Comparison of ENCODE assay signal across 27 mouse cellular contexts in the genomic region with DNA sequence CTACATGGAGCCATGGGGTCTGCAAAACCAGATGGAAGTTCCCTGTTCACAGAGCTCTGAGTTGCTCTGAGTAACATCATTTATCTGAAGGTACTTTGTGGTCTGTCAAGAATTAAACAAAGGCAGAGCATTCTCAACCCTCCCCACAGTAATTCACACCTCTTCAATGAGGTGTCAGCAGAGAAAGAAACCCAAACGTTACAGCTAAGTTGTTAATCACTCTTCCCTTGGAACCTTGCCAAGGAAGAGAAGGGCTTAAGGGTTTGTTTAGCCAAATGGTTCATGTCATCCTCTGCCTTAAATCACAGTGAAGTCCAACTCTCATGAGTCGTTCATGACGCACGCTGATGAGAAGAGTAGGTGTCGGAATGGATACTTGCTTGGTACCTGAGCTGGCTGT.
DNase-seq lines count a peak whose midpoint lies in the region; ATAC-seq lines count a peak whose summit lies in the region.
"Had no signal": no experiment of that assay in that cellular context is flagged by ENCODE, and none has a peak within 500 bp of the region (broad histone marks: within the 10 kb centered on the region; RNA-seq: fewer than 3 reads in every experiment).

No protein-coding gene starts in this region.

- H3K9me3 ChIP-seq in kidney, embryonic 14.5 days (ENCODE audit: control insufficient read depth, low read length) = no peaks in the 10 kb centered on the region
- no peaks in the 10 kb centered on the region for H3K9me3 ChIP-seq in lung, embryonic 15.5 days
- H3K9me3 ChIP-seq: forebrain, embryonic 13.5 days; hindbrain, embryonic 15.5 days; limb, embryonic 13.5 days; midbrain, embryonic 12.5 days had no signal

- DNase-seq in kidney, postnatal 36 days = no peak
- no peak for DNase-seq in lung, postnatal 36 days
- DNase-seq in NIH3T3 (ENCODE audit: low read depth) = peak; percentile 41
- peak; percentile 47 for DNase-seq in brain, adult 2 months (ENCODE audit: low read depth, low spot score)
- no peak for DNase-seq in heart, adult 9 months (ENCODE audit: low spot score in 2 of 2)
- DNase-seq: adrenal gland, postnatal 10 days; B cell, adult 2 months; cerebellum, adult 11-12 months; cerebellum, adult 9-11 months; gastrocnemius, postnatal 10 days; heart, postnatal 14 days; kidney, adult 11 months; thymus, adult 2 months; thymus, postnatal 36 days had no signal

- H3K27me3 ChIP-seq in kidney, embryonic 14.5 days (ENCODE audit: control insufficient read depth, insufficient read depth, low read length) = no peaks in the 10 kb centered on the region
- H3K27me3 ChIP-seq in lung, embryonic 15.5 days = no peaks in the 10 kb centered on the region
- H3K27me3 ChIP-seq: forebrain, embryonic 13.5 days; hindbrain, embryonic 15.5 days; limb, embryonic 13.5 days; midbrain, embryonic 12.5 days; neural tube, embryonic 12.5 days had no signal

- ATAC-seq in kidney, embryonic 14.5 days (ENCODE audit: low FRiP score, low TSS enrichment) = peak; percentile 39; the same call in 1 of the 2 replicates
- ATAC-seq in lung, embryonic 15.5 days (ENCODE audit: borderline replicate concordance, extremely low read depth, low FRiP score, low TSS enrichment) = peak; percentile 74
- ATAC-seq: forebrain, embryonic 13.5 days; inflammation-experienced regulatory T-cells, adult 6 months had no signal

- H3K9ac ChIP-seq in kidney, embryonic 14.5 days (ENCODE audit: low read depth, low read length) = no peak overlapping the region
- H3K9ac ChIP-seq in lung, embryonic 15.5 days = no peak overlapping the region
- H3K9ac ChIP-seq: forebrain, embryonic 13.5 days; hindbrain, embryonic 15.5 days; limb, embryonic 13.5 days; midbrain, embryonic 12.5 days; neural tube, embryonic 12.5 days had no signal

- H3K27ac ChIP-seq in kidney, embryonic 14.5 days (ENCODE audit: low read depth, low read length) = no peak overlapping the region
- no peak overlapping the region for H3K27ac ChIP-seq in lung, embryonic 15.5 days
- H3K27ac ChIP-seq: forebrain, embryonic 13.5 days; hindbrain, embryonic 10.5 days; hindbrain, embryonic 15.5 days; layer of hippocampus, adult 2 months; left cerebral cortex, adult 2 months; limb, embryonic 13.5 days; midbrain, embryonic 12.5 days; neural tube, embryonic 12.5 days had no signal

- H3K4me1 ChIP-seq in kidney, embryonic 14.5 days (ENCODE audit: control insufficient read depth, insufficient read depth, low read length) = no peaks in the 10 kb centered on the region
- H3K4me1 ChIP-seq in lung, embryonic 15.5 days = peaks cover 7% of the 10 kb centered on the region; the same call in 1 of the 2 replicates
- H3K4me1 ChIP-seq: hindbrain, embryonic 10.5 days; hindbrain, embryonic 15.5 days; limb, embryonic 13.5 days; midbrain, embryonic 12.5 days had no signal

- H3K4me3 ChIP-seq in kidney, embryonic 14.5 days (ENCODE audit: low read length) = no peak overlapping the region
- H3K4me3 ChIP-seq in lung, embryonic 15.5 days = no peak overlapping the region
- H3K4me3 ChIP-seq: forebrain, embryonic 13.5 days; hindbrain, embryonic 10.5 days; hindbrain, embryonic 15.5 days; layer of hippocampus, adult 2 months; left cerebral cortex, adult 2 months; limb, embryonic 13.5 days; midbrain, embryonic 12.5 days; myocyte; neural tube, embryonic 12.5 days had no signal

- H3K36me3 ChIP-seq in kidney, embryonic 14.5 days (ENCODE audit: control insufficient read depth, insufficient read depth, low read length) = no peaks in the 10 kb centered on the region
- H3K36me3 ChIP-seq in lung, embryonic 15.5 days = no peaks in the 10 kb centered on the region
- H3K36me3 ChIP-seq: hindbrain, embryonic 10.5 days; hindbrain, embryonic 15.5 days; limb, embryonic 13.5 days; midbrain, embryonic 12.5 days; neural tube, embryonic 12.5 days had no signal

- H3K4me2 ChIP-seq in kidney, embryonic 14.5 days (replicated peaks; ENCODE audit: low read depth, low read length) = no peak overlapping the region
- H3K4me2 ChIP-seq in lung, embryonic 15.5 days = no peak overlapping the region
- H3K4me2 ChIP-seq: forebrain, embryonic 13.5 days; hindbrain, embryonic 15.5 days; limb, embryonic 13.5 days; liver, embryonic 11.5 days; midbrain, embryonic 12.5 days; neural tube, embryonic 12.5 days had no signal

- WGBS in kidney, embryonic 14.5 days = 15% methylated on average over 5 of the region's 5 CpGs
- WGBS in lung, embryonic 15.5 days = 29% methylated on average over 5 of the region's 5 CpGs

Comparison
In these comparisons a context has a peak if more than half of its experiments do, and no peak if none do; other contexts are left out.
1. DNase-seq: peak in NIH3T3 (single experiment) and brain, adult 2 months (single experiment); none in kidney, postnatal 36 days (0 of 2), lung, postnatal 36 days (single experiment) and heart, adult 9 months (0 of 2).